Mouse (Mus musculus) kidney, adult 2 months (tissue): ENCODE measurements around the gene Cacna1d. TPM values are rescaled to one million over a fixed set of nuclear protein-coding genes. Genes with fewer than 3 reads are reported as not detected.

ENCODE experiments used
- DNase-seq: peaks from one replicate; pipeline ENCODE4 v3.0.0; 2021
- H3K27ac ChIP-seq: fragments of 200-500 bp; 2 replicates; pipeline ENCODE4 v1.5.1; 2012; ENCODE audit warnings: low read depth, low read length, control low read depth, inconsistent platforms; ENCODE audit not compliant: insufficient read depth
- H3K27me3 ChIP-seq: fragments of 200-500 bp; replicated peaks from 2 replicates; pipeline ENCODE4 v1.6.1; 2012; ENCODE audit warnings: mild to moderate bottlenecking, moderate library complexity, low read length, inconsistent platforms; ENCODE audit not compliant: control insufficient read depth, insufficient read depth
- H3K36me3 ChIP-seq: fragments of 200-500 bp; 2 replicates; pipeline ENCODE4 v1.6.1; 2012; ENCODE audit warnings: mild to moderate bottlenecking, moderate library complexity, low read length, inconsistent platforms; ENCODE audit not compliant: control insufficient read depth, insufficient read depth
- H3K4me1 ChIP-seq: fragments of 200-500 bp; 2 replicates; pipeline ENCODE4 v1.6.1; 2011; ENCODE audit warnings: low read length; ENCODE audit not compliant: control insufficient read depth, insufficient read depth
- H3K4me3 ChIP-seq: fragments of 200-500 bp; 2 replicates; pipeline ENCODE4 v1.5.1; 2011; ENCODE audit warnings: mild to moderate bottlenecking, low read depth, low read length, control low read depth; ENCODE audit not compliant: insufficient read depth
- CTCF ChIP-seq: fragments of 200-500 bp; conservative IDR thresholded peaks from 2 replicates; pipeline ENCODE4 v1.5.1; 2011; ENCODE audit warnings: low read depth, mild to moderate bottlenecking, control low read depth, low read length, moderate library complexity, mixed read lengths; ENCODE audit not compliant: insufficient read depth, insufficient read length
- POLR2A ChIP-seq: fragments of 200-500 bp; IDR thresholded peaks from one replicate; pipeline ENCODE4 v1.6.1; 2011; ENCODE audit warnings: low read depth, low read length, control low read depth
- WGBS: fragments of 180-500 bp; shearing (Covaris S2); methylation state at CpG from one replicate; pipeline ENCODE4 v1.1.7; 2018; 5-methylcytosine and 5-hydroxymethylcytosine counted together
- polyA plus RNA-seq: library from polyadenylated mRNA; depleted of rRNA; stranded (reverse); fragments of >200 nt; gene quantifications from 2 replicates; pipeline ENCODE4 v1.2.3, GENCODE M21; 2012

Gene Cacna1d
- polyA plus RNA-seq, 1 experiment: 4.0 TPM

DNA sequence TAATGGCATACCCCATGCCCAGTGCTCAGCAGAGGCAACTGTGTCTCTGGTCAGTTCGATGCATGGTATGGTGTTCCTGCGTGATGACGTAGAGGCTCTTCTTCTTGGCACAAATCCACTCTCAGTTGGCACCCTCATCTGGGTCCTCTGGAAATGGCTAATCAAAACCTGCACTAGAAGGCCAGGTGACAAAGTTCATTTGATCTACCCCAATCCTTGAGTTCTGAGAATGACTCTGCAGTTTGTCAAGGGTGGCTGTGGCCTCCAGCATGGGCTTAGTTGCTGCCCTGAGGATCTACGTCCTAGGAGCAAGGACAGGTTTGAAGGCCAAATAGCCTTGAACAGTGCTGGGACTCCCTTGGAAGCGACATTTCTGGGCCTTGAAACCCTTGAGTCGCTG, 472.4 kb downstream of the Cacna1d start:
- H3K36me3 ChIP-seq: no peaks in the 10 kb centered on the region
- H3K4me1 ChIP-seq: peaks cover 62% of the 10 kb centered on the region
- no peak overlapping the region for H3K4me3 ChIP-seq
- peak; percentile 85 for DNase-seq
- TF ChIP-seq CTCF (no peak), POLR2A (no peak)
- peak overlapping the region; percentile 98 for H3K27ac ChIP-seq
- WGBS: 57% methylated on average over 6 of the region's 6 CpGs
- no peaks in the 10 kb centered on the region for H3K27me3 ChIP-seq

DNA sequence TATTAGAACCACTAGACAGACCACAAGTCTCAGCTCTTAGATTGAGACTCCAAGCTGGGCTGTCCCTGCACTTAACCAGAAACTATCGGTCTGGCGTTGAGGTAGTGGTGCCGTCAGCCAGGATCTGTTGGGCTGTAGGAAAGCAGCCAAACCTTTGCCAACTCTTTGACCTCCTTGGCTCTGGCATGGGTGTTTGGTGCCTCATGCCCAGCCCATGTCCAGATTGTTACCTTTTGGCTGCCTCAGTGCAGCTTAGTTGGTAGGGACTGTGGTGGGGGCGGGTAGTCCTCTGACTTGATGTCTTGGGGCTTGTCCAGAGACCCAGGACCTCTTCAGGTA, 472.8 kb downstream of the Cacna1d start:
- H3K4me3 ChIP-seq: no peak overlapping the region
- TF ChIP-seq CTCF: no peak
- TF ChIP-seq POLR2A: no peak
- peak overlapping the region; percentile 98 for H3K27ac ChIP-seq
- no peaks in the 10 kb centered on the region for H3K36me3 ChIP-seq
- H3K4me1 ChIP-seq: peaks cover 66% of the 10 kb centered on the region
- peak; percentile 83 for DNase-seq
- 47% methylated on average over 4 of the region's 4 CpGs for WGBS
- H3K27me3 ChIP-seq: no peaks in the 10 kb centered on the region

DNA sequence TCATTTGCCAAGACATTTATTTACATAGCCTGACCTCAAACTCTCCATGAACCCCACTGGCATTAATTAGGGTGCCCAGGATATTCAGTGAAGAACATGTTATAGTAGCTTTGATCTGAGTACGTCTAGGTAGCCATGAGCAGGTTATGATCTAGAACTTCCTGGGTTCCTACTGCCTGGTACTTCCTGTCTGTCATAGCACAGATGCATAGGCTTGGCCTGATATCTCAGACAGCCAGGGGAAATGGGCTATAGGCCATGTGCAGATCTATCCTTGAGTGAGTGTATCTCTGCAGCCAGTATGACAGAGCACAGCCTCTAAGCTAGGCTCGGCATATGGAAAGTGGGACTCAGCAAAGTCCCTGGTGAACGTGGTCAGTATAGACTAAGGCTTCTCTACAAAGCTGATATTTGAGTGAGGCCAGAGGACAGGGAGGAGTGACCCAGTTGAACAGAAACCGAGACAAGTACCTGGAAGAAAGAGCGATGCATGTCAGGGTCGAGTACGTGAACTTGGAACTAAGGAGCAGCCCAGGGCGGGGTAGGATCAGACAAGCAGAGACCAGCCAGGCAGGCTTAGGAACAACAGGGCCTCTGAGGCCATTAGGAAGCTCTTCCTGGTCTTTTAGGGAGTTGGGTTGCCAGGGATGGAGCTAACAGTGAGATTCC, 473.3 kb downstream of the Cacna1d start:
- TF ChIP-seq POLR2A: no peak
- TF ChIP-seq CTCF: no peak

DNA sequence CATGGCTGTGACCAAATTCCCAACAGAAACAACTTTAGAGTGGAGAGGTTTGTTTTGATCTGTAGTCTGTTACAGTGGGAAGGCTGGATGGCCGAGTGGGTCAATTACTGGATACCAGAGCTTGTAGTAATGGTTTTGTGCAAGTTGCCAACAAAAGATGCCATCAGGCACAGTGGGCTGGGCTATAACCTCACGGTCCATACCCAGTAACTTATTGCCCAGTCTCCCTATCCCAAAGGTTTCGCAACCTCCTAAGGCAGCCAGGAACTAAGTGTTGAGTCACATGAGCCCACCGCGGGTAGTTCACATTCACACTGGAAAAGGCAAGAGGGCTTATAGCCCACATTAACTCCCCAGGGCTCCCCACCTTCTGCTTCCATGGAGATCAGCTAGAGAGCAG, 474.6 kb downstream of the Cacna1d start:
- peak overlapping the region; percentile 55 for H3K27ac ChIP-seq
- H3K4me1 ChIP-seq: peaks cover 77% of the 10 kb centered on the region
- peak; percentile 54 for DNase-seq
- H3K4me3 ChIP-seq: no peak overlapping the region
- H3K27me3 ChIP-seq: no peaks in the 10 kb centered on the region
- no peak for TF ChIP-seq POLR2A
- no peak for TF ChIP-seq CTCF
- no peaks in the 10 kb centered on the region for H3K36me3 ChIP-seq
- 39% methylated on average over 5 of the region's 5 CpGs for WGBS

More for the DNA sequence above, 473.3 kb downstream of the Cacna1d start:
- DNase-seq: peak; percentile 88
- 48% methylated on average over 8 of the region's 8 CpGs for WGBS
- Histone ChIP-seq H3K27ac (peak overlapping the region; percentile 98), H3K4me1 (peaks cover 69% of the 10 kb centered on the region), H3K4me3 (no peak overlapping the region), H3K36me3 (no peaks in the 10 kb centered on the region), H3K27me3 (no peaks in the 10 kb centered on the region)

DNA sequence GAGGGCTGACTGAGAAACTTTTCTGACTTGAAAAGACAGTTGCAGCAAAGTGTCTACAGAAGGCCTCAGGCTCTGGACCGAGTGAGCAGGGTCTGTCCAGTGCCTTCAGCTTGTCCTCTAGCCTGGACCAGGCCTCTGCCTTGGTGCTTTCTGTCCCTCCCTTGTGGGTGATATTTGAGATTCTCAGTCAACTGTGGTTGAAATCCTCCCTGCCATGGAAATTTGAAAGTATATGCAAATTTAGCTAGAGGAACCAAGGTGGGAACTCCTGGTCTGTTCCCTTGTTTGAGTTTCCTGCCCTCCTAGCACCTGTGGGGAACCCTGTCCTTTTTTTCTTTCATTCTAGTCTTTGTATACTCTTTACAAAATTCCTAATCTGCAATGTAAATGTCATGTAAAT, 476.2 kb downstream of the Cacna1d start:
- Histone ChIP-seq H3K4me3 (no peak overlapping the region), H3K27me3 (no peaks in the 10 kb centered on the region), H3K4me1 (peaks cover 76% of the 10 kb centered on the region), H3K36me3 (no peaks in the 10 kb centered on the region; the same call in 1 of the 2 replicates), H3K27ac (peak overlapping the region; percentile 47)
- TF ChIP-seq POLR2A (no peak), CTCF (no peak)
- 29% methylated on average over 1 of the region's 1 CpGs for WGBS
- peak; percentile 25 for DNase-seq

DNA sequence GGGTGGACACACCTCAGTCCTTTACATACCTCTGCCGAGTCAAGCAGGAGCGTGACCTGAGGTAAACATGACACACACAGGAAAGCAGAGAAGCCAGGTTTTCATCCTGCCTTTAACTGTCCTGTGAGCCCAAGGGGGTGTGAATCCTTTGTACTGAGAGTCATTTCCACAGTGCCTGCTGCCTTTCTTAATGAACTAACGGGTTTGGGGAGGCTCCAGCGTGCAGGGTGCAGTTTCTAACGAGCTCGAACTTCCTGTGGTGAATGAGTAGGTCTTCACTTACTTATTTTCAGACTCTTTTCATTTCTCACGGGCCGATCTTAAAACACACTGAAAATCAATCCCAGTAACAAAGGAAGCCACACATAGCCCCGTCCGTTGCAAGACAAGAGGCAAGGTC, 476.8 kb downstream of the Cacna1d start:
- no peaks in the 10 kb centered on the region for H3K27me3 ChIP-seq
- H3K27ac ChIP-seq: peak overlapping the region; percentile 47
- WGBS: 25% methylated on average over 10 of the region's 10 CpGs
- peaks cover 71% of the 10 kb centered on the region for H3K4me1 ChIP-seq
- H3K4me3 ChIP-seq: no peak overlapping the region
- TF ChIP-seq POLR2A: no peak
- TF ChIP-seq CTCF: no peak
- H3K36me3 ChIP-seq: no peaks in the 10 kb centered on the region; the same call in 1 of the 2 replicates
- DNase-seq: no peak

DNA sequence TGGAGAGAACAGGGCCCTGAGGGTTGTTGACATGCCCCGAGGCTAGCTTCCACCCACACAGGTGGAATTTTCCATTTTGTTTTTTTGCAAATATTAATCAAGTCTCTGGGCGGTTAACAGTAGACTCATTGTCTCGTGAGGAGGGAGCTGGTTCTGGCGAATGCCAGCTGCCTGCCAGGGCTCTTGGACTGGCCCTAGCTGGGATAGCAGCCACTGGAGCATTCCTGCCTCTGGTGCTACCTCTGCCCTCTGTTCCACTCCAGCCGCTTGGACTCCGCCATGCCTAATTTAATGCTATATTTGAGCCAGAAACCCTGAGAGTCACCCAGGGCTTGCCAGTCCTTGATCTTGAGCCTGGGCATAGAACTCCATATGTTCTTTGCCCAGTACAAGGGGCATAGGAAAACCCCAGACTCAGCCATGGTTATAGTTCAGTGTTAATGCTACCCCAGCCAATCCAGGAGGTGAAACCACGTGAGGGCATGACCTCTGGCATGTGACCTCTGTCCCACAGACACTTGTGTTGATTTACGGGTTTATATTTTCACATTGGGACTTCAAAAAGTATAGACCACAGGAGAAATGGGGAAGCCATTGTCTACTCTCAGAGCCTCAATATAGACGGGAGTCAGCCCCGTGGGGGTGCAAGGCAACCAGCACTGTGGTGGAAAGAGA, 479.2 kb downstream of the Cacna1d start:
- peak; percentile 96 for DNase-seq
- 29% methylated on average over 10 of the region's 10 CpGs for WGBS
- no peak overlapping the region for H3K4me3 ChIP-seq
- H3K27me3 ChIP-seq: no peaks in the 10 kb centered on the region
- H3K27ac ChIP-seq: peak overlapping the region; percentile 97
- TF ChIP-seq POLR2A (no peak), CTCF (no peak)
- peaks cover 48% of the 10 kb centered on the region for H3K4me1 ChIP-seq
- H3K36me3 ChIP-seq: no peaks in the 10 kb centered on the region; the same call in 1 of the 2 replicates
